Mouse (Mus musculus) liver, embryonic 14.5 days (tissue): Measurements from ENCODE around the gene Tnc.

Experiments
- CTCF ChIP-seq: IDR thresholded peaks from 2 replicates; pipeline ENCODE4 v1.5.1; 2016; ENCODE audit warnings: antibody characterized with exemption, low read depth, control low read depth
- EP300 ChIP-seq: IDR thresholded peaks from 2 replicates; pipeline ENCODE4 v1.6.1; 2016; ENCODE audit warnings: antibody characterized with exemption, low read depth

GRCm38 (mm10) chr4:63930863-63931262, 116.0 kb downstream of the Tnc start:
- TF ChIP-seq CTCF (no peak), EP300 (no peak)
